Mouse (Mus musculus) forebrain, embryonic 13.5 days (tissue): ENCODE measurements around the gene Itpr1. TPM values are rescaled to one million over a fixed set of nuclear protein-coding genes. Genes with fewer than 3 reads are reported as not detected.

Experiments used
- ATAC-seq: fragments of 200-750 bp; cut with Nextera tagmentation; 2 replicates; pipeline ENCODE4 v1.8.0; 2017
- H3K27ac ChIP-seq: fragments of 300-500 bp; sonication (generic); 2 replicates; pipeline ENCODE4 v1.5.1; 2015; ENCODE audit warnings: inconsistent platforms, mild to moderate bottlenecking, moderate library complexity
- H3K27me3 ChIP-seq: fragments of 300-500 bp; sonication (generic); 2 replicates; pipeline ENCODE4 v1.6.1; 2015; ENCODE audit warnings: mild to moderate bottlenecking, inconsistent platforms
- H3K36me3 ChIP-seq: fragments of 300-500 bp; sonication (generic); 2 replicates; pipeline ENCODE4 v1.6.1; 2015; ENCODE audit warnings: mild to moderate bottlenecking, inconsistent platforms; ENCODE audit not compliant: poor library complexity, severe bottlenecking
- H3K4me1 ChIP-seq: fragments of 300-500 bp; sonication (generic); 2 replicates; pipeline ENCODE4 v1.6.1; 2015; ENCODE audit warnings: inconsistent platforms
- H3K4me2 ChIP-seq: fragments of 300-500 bp; sonication (generic); 2 replicates; pipeline ENCODE4 v1.6.1; 2015; ENCODE audit warnings: inconsistent platforms, mild to moderate bottlenecking, moderate library complexity
- H3K4me3 ChIP-seq: fragments of 300-500 bp; sonication (generic); 2 replicates; pipeline ENCODE4 v1.5.1; 2015; ENCODE audit warnings: mild to moderate bottlenecking, inconsistent platforms
- H3K9ac ChIP-seq: fragments of 300-500 bp; sonication (generic); 2 replicates; pipeline ENCODE4 v1.6.1; 2015; ENCODE audit warnings: mild to moderate bottlenecking, inconsistent platforms
- H3K9me3 ChIP-seq: fragments of 300-500 bp; sonication (generic); replicated peaks from 2 replicates; pipeline ENCODE4 v1.6.1; 2016; ENCODE audit warnings: inconsistent platforms
- WGBS: fragments of 180-500 bp; shearing (Covaris S2); methylation state at CpG from one replicate; pipeline ENCODE4 v1.1.7; 2015; 5-methylcytosine and 5-hydroxymethylcytosine counted together
- polyA plus RNA-seq: library from polyadenylated mRNA; unstranded; fragments of >200 nt; fragmentation: Nextera tagmentation; extraction: Ambion mirVana; gene quantifications from 2 replicates; pipeline ENCODE4 v1.2.1, GENCODE M21; 2015

Itpr1 gene
- polyA plus RNA-seq, 1 experiment from 2014 or later: 6.9 TPM

DNA sequence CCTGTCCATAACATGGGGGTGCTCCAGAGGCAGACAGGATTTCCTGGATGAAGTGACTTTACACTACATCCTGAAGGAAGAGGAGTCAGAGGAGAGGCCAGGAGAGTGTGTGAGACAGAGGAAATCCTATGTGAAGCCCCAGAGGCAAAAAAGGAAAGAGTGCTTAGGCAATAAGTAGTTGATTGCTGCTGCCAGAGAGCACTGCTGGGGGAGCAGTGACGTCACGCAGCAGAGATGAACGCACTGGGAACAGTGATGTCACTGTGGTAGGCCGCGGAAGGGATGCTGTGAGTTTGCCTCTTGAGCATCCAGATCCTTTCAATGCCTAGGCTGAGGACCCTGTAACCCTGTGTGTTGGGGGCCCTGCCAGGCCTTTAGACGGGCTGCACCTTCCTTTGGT lies 264.7 kb downstream of the Itpr1 start:
- no peaks in the 10 kb centered on the region for H3K4me1 ChIP-seq
- H3K27ac ChIP-seq: no peak overlapping the region
- no peak for ATAC-seq
- no peak overlapping the region for H3K4me2 ChIP-seq
- H3K4me3 ChIP-seq: no peak overlapping the region
- no peak overlapping the region for H3K9ac ChIP-seq
- no peaks in the 10 kb centered on the region for H3K9me3 ChIP-seq
- H3K36me3 ChIP-seq: peaks cover 4% of the 10 kb centered on the region; the same call in 1 of the 2 replicates
- WGBS: 94% methylated on average over 6 of the region's 6 CpGs
- H3K27me3 ChIP-seq: no peaks in the 10 kb centered on the region

DNA sequence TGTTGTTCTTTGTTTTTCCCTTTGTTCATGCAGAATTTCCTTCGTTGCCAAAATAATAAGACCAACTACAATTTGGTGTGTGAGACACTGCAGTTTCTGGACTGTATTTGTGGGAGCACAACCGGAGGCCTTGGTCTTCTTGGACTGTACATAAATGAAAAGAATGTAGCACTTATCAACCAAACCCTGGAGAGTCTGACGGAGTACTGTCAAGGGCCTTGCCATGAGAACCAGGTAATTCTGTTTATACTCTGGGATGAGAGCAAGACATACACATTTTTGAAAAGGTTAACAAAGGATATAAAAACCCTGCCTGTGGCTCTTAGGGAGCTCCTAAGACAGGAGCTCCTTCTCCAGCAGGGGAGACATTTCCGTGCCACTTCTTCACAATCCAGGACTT lies 268.3 kb downstream of the Itpr1 start:
- no peak overlapping the region for H3K27ac ChIP-seq
- no peak for ATAC-seq

DNA sequence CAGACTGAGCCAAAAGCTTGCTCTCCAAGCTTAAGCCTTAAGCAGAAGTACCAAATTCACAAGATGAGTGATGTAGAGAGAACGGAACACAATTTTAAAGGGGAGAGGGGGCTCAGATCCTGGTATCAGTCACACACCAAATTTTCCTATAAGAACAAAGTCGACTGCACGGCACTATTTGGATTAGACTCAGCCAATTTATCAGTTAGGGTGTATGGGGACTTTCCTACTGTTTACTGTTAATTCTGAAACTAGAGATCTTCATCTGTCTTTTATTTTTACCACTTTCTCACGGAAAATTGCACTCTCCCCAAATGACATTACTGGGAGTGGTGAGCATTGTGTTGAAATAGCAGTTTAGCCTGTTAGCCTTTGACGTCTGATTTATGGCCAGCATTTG lies 269.6 kb downstream of the Itpr1 start:
- WGBS: 94% methylated on average over 5 of the region's 5 CpGs

More for the DNA sequence above, 268.3 kb downstream of the Itpr1 start:
- 90% methylated on average over 4 of the region's 4 CpGs for WGBS
- Histone ChIP-seq H3K9me3 (no peaks in the 10 kb centered on the region), H3K4me2 (no peak overlapping the region), H3K36me3 (peaks cover 4% of the 10 kb centered on the region; the same call in 1 of the 2 replicates), H3K4me1 (no peaks in the 10 kb centered on the region), H3K4me3 (no peak overlapping the region), H3K27me3 (no peaks in the 10 kb centered on the region), H3K9ac (no peak overlapping the region)

DNA sequence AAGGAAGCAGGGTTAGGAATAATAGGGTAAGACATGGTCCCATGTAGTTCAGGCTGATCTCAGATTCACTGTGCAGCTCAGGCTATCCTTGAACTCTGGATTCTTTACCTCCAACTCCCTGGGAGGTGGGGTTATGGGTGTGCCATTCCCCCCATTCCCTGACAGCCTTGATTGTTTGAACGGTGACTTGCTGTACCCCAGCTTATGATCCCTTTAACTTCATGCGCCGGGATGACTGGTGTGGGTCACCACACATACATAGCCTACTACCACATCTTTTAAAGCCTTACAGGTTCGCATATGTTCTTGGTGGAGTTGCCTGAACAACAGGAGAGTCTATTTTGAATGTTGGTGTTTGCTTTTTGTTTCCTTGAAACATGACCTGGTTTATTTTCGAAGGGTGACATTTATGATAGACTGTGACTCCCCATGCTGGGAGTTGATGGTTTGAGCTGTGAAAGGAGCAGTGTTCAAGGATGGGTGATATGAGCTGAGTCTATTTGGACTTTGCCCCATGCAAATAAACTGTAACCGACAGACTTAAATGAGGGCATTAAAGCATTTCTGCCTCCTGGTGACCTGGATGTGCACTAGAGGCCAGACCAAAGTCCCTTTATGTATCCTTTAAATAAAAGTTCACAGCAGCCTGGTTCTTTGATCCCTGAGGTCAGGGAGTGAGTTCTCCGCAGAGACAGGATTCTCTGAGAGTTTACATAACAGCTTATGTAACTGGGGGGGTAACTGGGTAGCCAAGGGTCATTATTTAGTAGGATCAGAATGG lies 273.5 kb downstream of the Itpr1 start:
- no peaks in the 10 kb centered on the region for H3K27me3 ChIP-seq
- no peaks in the 10 kb centered on the region for H3K9me3 ChIP-seq
- no peaks in the 10 kb centered on the region for H3K4me1 ChIP-seq
- no peak overlapping the region for H3K27ac ChIP-seq
- H3K4me2 ChIP-seq: no peak overlapping the region
- no peak overlapping the region for H3K4me3 ChIP-seq
- H3K36me3 ChIP-seq: peaks cover 2% of the 10 kb centered on the region; the same call in 1 of the 2 replicates
- WGBS: 91% methylated on average over 7 of the region's 7 CpGs
- ATAC-seq: no peak
- H3K9ac ChIP-seq: no peak overlapping the region

More for the DNA sequence above, 269.6 kb downstream of the Itpr1 start:
- Histone ChIP-seq H3K27ac (no peak overlapping the region), H3K4me1 (no peaks in the 10 kb centered on the region), H3K9me3 (no peaks in the 10 kb centered on the region), H3K27me3 (no peaks in the 10 kb centered on the region), H3K4me2 (no peak overlapping the region), H3K36me3 (peaks cover 4% of the 10 kb centered on the region; the same call in 1 of the 2 replicates), H3K9ac (no peak overlapping the region), H3K4me3 (no peak overlapping the region)
- no peak for ATAC-seq

DNA sequence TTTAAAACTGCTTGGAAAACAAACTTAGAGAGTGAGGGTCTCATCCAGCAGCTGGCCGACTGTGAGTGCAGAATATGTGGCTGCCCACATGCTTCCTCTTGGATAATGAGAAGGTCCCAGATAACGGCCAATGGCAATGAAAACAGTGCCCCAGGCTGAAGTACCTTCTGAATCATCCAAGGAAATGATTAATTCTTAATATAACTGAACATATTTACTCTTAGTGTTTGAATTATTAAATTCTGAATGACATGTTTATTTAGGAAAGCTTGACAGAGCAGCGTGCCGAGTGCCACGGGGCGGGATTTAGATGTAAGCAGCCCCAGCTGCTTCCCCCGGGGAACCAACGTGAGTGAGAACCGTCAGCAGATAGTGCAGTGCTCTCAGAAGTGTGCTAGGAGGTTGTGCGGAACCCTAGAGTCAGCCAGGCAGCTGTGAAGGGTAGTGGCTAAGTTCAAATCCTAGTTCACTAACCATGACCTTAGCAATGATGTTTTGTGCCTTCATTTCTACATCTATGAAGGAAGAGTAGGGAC lies 274.5 kb downstream of the Itpr1 start:
- H3K4me3 ChIP-seq: no peak overlapping the region
- ATAC-seq: no peak
- no peak overlapping the region for H3K9ac ChIP-seq
- H3K27ac ChIP-seq: no peak overlapping the region
- 83% methylated on average over 10 of the region's 10 CpGs for WGBS
- H3K9me3 ChIP-seq: no peaks in the 10 kb centered on the region
- H3K36me3 ChIP-seq: no peaks in the 10 kb centered on the region; the same call in 1 of the 2 replicates
- H3K4me1 ChIP-seq: no peaks in the 10 kb centered on the region
- H3K27me3 ChIP-seq: no peaks in the 10 kb centered on the region
- H3K4me2 ChIP-seq: no peak overlapping the region

DNA sequence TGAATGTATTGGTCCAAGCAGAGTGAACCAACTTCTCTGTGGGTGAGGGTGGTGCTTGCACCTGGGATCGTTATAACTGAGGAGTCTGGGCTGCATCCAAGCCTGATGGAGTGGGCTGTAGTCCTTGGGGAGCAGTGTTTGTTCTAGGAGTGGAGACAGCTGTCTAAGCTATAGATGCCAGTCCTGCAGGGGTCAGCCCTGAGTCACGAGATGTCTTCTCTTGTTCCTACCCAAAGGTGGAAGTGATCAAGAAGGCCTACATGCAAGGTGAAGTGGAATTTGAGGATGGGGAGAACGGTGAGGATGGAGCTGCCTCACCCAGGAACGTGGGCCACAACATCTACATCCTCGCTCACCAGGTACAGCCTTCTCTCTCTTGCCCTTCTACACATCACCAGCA lies 275.4 kb downstream of the Itpr1 start:
- H3K4me3 ChIP-seq: no peak overlapping the region
- no peaks in the 10 kb centered on the region for H3K27me3 ChIP-seq
- H3K36me3 ChIP-seq: no peaks in the 10 kb centered on the region; the same call in 1 of the 2 replicates
- H3K4me2 ChIP-seq: no peak overlapping the region
- H3K4me1 ChIP-seq: no peaks in the 10 kb centered on the region
- no peaks in the 10 kb centered on the region for H3K9me3 ChIP-seq
- H3K9ac ChIP-seq: no peak overlapping the region
- no peak for ATAC-seq
- WGBS: 87% methylated on average over 5 of the region's 5 CpGs
- H3K27ac ChIP-seq: no peak overlapping the region

DNA sequence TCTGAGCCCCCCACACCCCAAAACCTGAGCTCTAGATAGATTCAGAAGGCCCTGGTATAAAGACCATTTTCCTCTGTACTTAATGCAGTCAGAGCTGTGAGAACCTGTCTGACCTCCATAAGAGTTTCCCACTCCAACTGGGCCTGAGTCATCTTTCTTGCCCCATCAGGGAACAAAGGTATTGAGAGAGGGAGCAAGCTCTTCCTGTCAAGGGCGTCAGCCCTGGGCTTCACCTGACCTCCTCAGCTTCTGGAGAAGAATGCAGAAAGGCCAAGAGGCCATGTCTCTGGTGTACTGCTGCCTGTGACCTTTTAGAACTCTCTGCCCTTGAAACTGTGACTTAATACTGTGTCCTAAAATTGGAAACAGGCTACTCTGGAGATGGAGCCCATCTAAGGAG lies 279.1 kb downstream of the Itpr1 start:
- Histone ChIP-seq H3K9ac (no peak overlapping the region), H3K27me3 (no peaks in the 10 kb centered on the region), H3K4me2 (no peak overlapping the region), H3K4me3 (no peak overlapping the region), H3K36me3 (no peaks in the 10 kb centered on the region; the same call in 1 of the 2 replicates), H3K9me3 (no peaks in the 10 kb centered on the region), H3K27ac (no peak overlapping the region), H3K4me1 (peaks cover 10% of the 10 kb centered on the region; the same call in 1 of the 2 replicates)
- ATAC-seq: no peak
- WGBS: 83% methylated on average over 1 of the region's 1 CpGs

DNA sequence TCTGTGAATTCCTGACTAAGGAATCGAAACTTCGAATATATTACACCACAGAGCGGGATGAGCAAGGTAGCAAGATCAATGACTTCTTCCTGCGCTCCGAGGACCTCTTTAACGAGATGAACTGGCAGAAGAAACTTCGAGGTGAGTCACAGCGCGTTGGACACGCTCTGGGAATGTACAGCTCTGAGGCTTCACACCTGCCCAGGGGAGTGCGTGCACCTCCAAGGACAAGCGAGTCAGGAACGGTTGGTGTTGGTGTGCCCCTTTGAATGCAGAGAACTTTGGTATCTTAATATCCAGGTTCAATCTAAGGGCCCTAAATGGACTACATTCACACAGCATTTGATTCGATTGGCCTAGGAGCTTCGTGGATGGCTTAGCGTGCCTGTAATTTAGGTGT lies 280.9 kb downstream of the Itpr1 start:
- Histone ChIP-seq H3K9ac (no peak overlapping the region), H3K4me1 (peaks cover 10% of the 10 kb centered on the region; the same call in 1 of the 2 replicates), H3K27ac (peak overlapping the region; percentile 42; the same call in 1 of the 2 replicates), H3K4me2 (no peak overlapping the region), H3K27me3 (no peaks in the 10 kb centered on the region), H3K4me3 (no peak overlapping the region), H3K9me3 (no peaks in the 10 kb centered on the region), H3K36me3 (no peaks in the 10 kb centered on the region; the same call in 1 of the 2 replicates)
- no peak for ATAC-seq
- 89% methylated on average over 16 of the region's 16 CpGs for WGBS

DNA sequence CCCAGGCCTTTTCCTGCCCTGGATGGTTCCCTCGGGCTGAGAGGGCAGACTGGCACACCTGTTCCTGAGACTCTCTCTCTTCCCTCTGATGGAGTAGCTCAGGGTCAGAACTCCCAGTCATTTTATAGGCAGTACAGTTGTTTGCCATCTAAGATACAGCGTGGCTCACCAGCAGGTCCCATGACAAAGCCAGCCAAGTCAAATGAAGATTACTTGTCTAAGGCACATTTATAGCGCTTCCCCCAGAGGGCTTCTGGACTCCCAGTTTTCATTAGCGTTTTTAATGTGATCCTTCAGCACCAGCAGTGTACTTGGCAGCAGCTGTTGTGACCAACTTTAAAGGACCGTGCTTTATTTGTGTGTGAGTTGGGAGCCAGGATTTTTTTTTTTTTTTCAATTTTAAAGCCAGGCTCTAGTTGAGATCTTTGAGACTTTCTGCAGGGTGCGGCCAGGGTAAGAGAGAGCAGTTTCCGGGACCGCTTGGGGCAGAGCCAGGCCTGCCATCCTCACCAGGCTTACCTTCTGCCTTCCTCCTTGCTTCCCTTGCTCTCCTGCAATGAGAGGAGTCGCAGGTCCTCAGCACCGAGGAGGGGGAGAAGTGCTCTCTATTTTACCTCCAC lies 281.4 kb downstream of the Itpr1 start:
- H3K9ac ChIP-seq: no peak overlapping the region
- peaks cover 10% of the 10 kb centered on the region; the same call in 1 of the 2 replicates for H3K4me1 ChIP-seq
- no peak overlapping the region for H3K4me2 ChIP-seq
- peak overlapping the region; percentile 42; the same call in 1 of the 2 replicates for H3K27ac ChIP-seq
- ATAC-seq: peak; percentile 52; the same call in 1 of the 2 replicates
- no peaks in the 10 kb centered on the region for H3K27me3 ChIP-seq
- WGBS: 65% methylated on average over 10 of the region's 10 CpGs
- H3K9me3 ChIP-seq: no peaks in the 10 kb centered on the region
- H3K4me3 ChIP-seq: no peak overlapping the region
- no peaks in the 10 kb centered on the region; the same call in 1 of the 2 replicates for H3K36me3 ChIP-seq

DNA sequence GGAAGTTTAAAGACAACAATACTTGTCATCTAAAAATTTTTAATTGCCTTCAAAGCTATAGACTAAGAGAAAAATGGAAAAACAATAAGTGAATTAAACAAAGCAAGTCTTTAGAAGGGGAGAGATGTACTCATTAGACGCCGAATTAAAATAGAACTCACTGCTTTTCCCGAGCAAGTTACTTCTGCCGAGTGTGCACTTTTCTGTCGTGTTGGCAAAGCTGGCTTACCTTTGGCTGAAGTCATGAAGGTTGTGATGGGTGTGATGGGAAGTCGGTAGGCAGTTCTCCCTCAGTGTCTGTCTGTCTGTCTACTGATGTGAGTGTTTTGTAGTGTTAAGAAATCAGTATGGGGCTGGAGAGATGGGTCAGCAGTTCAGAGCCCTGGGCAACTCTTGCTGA lies 282.1 kb downstream of the Itpr1 start:
- ATAC-seq: no peak
- H3K4me2 ChIP-seq: no peak overlapping the region
- peaks cover 10% of the 10 kb centered on the region; the same call in 1 of the 2 replicates for H3K4me1 ChIP-seq
- no peak overlapping the region for H3K4me3 ChIP-seq
- H3K9me3 ChIP-seq: no peaks in the 10 kb centered on the region
- no peak overlapping the region for H3K9ac ChIP-seq
- no peaks in the 10 kb centered on the region; the same call in 1 of the 2 replicates for H3K36me3 ChIP-seq
- no peak overlapping the region for H3K27ac ChIP-seq
- H3K27me3 ChIP-seq: no peaks in the 10 kb centered on the region
- WGBS: 74% methylated on average over 6 of the region's 6 CpGs

DNA sequence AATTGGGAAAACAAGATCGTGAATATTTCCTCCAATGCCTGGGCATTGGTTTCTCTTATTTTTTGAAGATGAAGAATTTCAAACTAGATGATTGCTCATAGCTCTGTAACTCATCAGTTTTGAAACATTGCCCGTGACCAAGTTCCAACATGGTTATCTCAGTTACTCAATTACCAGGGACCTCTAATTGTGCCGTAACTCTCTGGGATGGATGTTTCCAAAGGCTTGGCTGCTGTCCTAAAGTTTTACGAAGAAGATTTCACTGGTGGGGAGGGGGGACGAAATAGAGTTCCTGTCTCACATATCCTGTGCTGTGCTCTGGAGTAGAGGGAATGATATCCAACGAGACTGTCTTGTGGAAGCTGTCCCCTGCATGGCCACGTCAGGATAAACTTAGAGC lies 285.2 kb downstream of the Itpr1 start:
- Histone ChIP-seq H3K4me1 (peaks cover 10% of the 10 kb centered on the region; the same call in 1 of the 2 replicates), H3K36me3 (no peaks in the 10 kb centered on the region), H3K9me3 (no peaks in the 10 kb centered on the region), H3K9ac (no peak overlapping the region), H3K4me2 (no peak overlapping the region), H3K27me3 (no peaks in the 10 kb centered on the region), H3K4me3 (no peak overlapping the region), H3K27ac (no peak overlapping the region)
- no peak for ATAC-seq
- WGBS: 92% methylated on average over 7 of the region's 7 CpGs

DNA sequence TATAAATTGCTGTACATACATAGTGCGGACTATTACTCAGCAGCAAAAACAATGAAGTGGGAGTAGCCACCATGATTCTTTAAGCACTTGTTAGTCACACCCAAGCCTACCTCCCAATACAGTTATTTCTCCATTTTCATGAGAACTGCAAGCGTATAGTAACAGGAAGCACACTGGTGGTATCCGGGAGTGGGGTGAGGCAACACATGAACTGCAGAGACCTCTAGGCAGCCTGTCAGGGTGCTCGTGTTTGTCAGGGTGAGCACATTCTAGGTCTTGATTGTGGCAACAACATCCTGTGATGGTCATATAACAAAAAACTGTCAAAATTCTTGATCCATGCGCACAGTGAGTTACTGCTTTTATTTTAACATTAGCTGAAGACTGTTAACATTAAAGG lies 290.8 kb downstream of the Itpr1 start:
- Histone ChIP-seq H3K4me2 (no peak overlapping the region), H3K9ac (no peak overlapping the region), H3K27me3 (no peaks in the 10 kb centered on the region), H3K27ac (no peak overlapping the region), H3K9me3 (no peaks in the 10 kb centered on the region), H3K36me3 (no peaks in the 10 kb centered on the region), H3K4me3 (no peak overlapping the region), H3K4me1 (no peaks in the 10 kb centered on the region)
- ATAC-seq: no peak
- 92% methylated on average over 5 of the region's 5 CpGs for WGBS
